Mouse (Mus musculus): Measurements from ENCODE around the gene Cbx1. TPM values are rescaled to one million over a fixed set of nuclear protein-coding genes. Genes with fewer than 3 reads are reported as not detected.
"Not testable (repeated sequence)": the region's sequence is repeated elsewhere in the genome, so short reads cannot be mapped to it uniquely, and the experiment has no call there.

Cbx1 gene
- polyA plus RNA-seq, 1 experiment from 2014 or later: 200 TPM

DNA sequence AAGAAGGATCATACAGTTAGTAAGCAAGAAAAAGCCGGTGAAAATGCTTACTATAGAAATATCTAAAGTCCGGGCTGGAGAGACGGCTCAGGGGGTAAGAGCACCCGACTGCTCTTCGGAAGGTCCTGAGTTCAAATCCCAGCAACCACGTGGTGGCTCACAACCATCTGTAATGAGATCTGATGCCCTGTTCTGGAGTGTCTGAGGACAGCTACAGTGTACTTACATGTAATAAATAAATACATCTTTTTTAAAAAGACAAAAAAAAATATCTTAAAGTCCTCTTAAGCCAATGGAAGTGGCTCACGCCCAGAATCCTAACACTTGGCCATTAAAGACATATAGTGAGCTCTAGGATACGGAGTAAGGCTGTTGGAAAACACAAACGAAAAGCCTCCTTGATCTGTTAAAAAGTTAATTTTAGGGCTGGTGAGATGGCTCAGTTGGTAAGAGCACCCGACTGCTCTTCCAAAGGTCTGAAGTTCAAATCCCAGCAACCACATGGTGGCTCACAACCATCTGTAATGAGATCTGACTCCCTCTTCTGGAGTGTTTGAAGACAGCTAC is 10.8 kb upstream of the Cbx1 start:
- H3K27me3 ChIP-seq (ENCODE audit: low read depth, poor library complexity, severe bottlenecking); H3K9me3 ChIP-seq (replicated peaks); DNase-seq (ENCODE audit: low spot score): not testable (repeated sequence)
- peak overlapping the region; percentile 82 for H3K27ac ChIP-seq
- peaks cover 10% of the 10 kb centered on the region for H3K36me3 ChIP-seq
- WGBS: 68% methylated on average over 10 of the region's 10 CpGs
- peaks cover 26% of the 10 kb centered on the region for H3K4me1 ChIP-seq
- H3K4me3 ChIP-seq: peak overlapping the region; percentile 76

DNA sequence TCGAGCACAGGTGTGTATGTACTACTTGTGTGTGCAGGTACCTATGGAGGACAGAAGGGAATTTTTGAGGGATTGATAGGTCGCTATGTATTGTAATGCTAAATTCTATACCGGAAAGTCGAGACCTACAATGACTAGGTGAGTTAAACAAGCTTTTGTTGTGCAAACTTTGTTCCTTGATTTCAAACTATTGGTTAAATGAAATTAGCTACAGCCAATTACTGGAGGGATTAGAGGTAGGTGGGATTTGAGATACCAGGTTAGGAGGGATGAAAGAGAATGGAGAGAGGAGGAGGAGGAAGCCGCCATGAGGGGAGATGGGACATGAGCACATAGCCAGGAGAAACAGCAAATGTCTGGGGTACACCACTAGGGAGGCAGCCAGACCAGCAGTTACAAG is 8.6 kb upstream of the Cbx1 start:
- H3K9me3 ChIP-seq (replicated peaks): no peaks in the 10 kb centered on the region
- no peak for DNase-seq (ENCODE audit: low spot score)
- no peaks in the 10 kb centered on the region for H3K36me3 ChIP-seq
- WGBS: 68% methylated on average over 5 of the region's 5 CpGs
- H3K27me3 ChIP-seq (ENCODE audit: low read depth, poor library complexity, severe bottlenecking): no peaks in the 10 kb centered on the region
- no peak overlapping the region for H3K4me3 ChIP-seq
- no peak overlapping the region for H3K27ac ChIP-seq
- peaks cover 15% of the 10 kb centered on the region for H3K4me1 ChIP-seq

DNA sequence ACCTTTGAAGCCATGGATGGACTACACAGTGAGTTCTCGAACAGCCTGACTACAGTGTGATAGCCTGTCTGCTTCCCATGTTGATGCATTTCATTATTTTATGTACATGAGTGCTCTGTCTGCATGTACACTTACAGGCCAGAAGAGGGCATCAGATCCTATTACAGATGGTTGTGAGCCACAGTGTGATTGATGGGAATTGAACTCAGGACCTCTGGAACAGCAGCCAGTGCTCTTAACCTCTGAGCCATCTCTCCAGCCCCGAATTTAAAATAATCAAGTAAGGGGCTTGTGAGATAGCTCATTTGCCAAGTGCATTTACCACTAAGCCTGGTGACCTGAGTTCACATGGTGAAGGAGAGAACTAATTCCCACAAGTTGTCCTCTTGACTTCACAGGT is 7.5 kb upstream of the Cbx1 start:
- no peak for DNase-seq (ENCODE audit: low spot score)
- 81% methylated on average over 2 of the region's 2 CpGs for WGBS
- H3K4me1 ChIP-seq: peaks cover 14% of the 10 kb centered on the region
- H3K4me3 ChIP-seq: no peak overlapping the region
- no peaks in the 10 kb centered on the region for H3K36me3 ChIP-seq
- H3K27me3 ChIP-seq (ENCODE audit: low read depth, poor library complexity, severe bottlenecking): no peaks in the 10 kb centered on the region
- H3K27ac ChIP-seq: no peak overlapping the region
- H3K9me3 ChIP-seq (replicated peaks): no peaks in the 10 kb centered on the region

GRCm38 (mm10) chr11:96784847-96785246 is 4.1 kb upstream of the Cbx1 start:
- peaks cover 14% of the 10 kb centered on the region for H3K4me1 ChIP-seq
- not testable (repeated sequence) for H3K27me3 ChIP-seq (ENCODE audit: low read depth, poor library complexity, severe bottlenecking); H3K36me3 ChIP-seq; H3K4me3 ChIP-seq; H3K9me3 ChIP-seq (replicated peaks); H3K27ac ChIP-seq
- peak; percentile 88 for DNase-seq (ENCODE audit: low spot score)
- 18% methylated on average over 7 of the region's 7 CpGs for WGBS

DNA sequence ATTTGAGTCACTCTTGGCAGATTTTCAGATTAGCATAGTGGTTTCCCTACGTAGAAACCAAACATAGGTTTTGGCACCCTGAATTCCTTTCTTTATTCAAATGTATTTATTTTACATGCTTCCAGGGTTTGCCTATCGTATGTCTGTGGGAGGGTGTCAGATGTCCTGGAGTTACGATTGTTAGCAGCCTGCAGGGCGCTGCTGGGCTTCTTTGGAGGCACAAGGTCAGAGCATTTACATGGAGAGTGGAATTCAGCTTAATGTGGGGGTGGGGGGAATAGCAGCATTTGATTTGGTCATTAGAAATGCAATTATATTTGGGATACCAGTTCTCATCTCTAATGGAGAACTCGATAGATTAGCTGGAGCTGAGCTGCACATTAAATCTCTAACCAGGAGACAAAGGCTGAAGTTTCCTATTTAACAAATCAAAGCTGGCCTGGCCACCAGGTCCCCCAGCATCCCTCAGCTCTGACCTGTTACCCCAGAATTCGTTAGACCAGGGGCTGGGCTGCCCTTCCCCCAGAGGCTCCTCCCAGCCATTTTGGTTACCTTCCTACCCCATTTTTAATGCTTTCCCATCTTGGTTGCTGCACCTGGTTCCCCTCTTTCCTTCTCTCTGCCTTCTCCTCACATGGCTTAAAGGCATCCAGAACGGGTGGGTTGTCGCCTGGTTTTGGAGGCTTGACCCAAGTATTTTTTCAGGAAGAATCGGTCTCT is 2.0 kb upstream of the Cbx1 start:
- DNase-seq (ENCODE audit: low spot score): no peak
- peaks cover 27% of the 10 kb centered on the region for H3K4me1 ChIP-seq
- 36% methylated on average over 9 of the region's 9 CpGs for whole genome bisulfite sequencing
- peaks cover 14% of the 10 kb centered on the region for H3K36me3 ChIP-seq
- no peaks in the 10 kb centered on the region for H3K27me3 ChIP-seq (ENCODE audit: low read depth, poor library complexity, severe bottlenecking)
- H3K4me3 ChIP-seq: no peak overlapping the region
- H3K9me3 ChIP-seq (replicated peaks): no peaks in the 10 kb centered on the region
- no peak overlapping the region for H3K27ac ChIP-seq

GRCm38 (mm10) chr11:96789990-96790389 is 1.1 kb downstream of the Cbx1 start:
- DNase-seq (ENCODE audit: low spot score): no peak
- H3K27ac ChIP-seq: peak overlapping the region; percentile 99
- no peaks in the 10 kb centered on the region for H3K27me3 ChIP-seq (ENCODE audit: low read depth, poor library complexity, severe bottlenecking)
- 13% methylated on average over 5 of the region's 5 CpGs for WGBS
- peaks cover 38% of the 10 kb centered on the region for H3K36me3 ChIP-seq
- H3K4me1 ChIP-seq: peaks cover 34% of the 10 kb centered on the region
- H3K9me3 ChIP-seq (replicated peaks): no peaks in the 10 kb centered on the region
- peak overlapping the region; percentile 93 for H3K4me3 ChIP-seq

GRCm38 (mm10) chr11:96790681-96791080 is 1.8 kb downstream of the Cbx1 start:
- H3K27ac ChIP-seq: no peak overlapping the region

DNA sequence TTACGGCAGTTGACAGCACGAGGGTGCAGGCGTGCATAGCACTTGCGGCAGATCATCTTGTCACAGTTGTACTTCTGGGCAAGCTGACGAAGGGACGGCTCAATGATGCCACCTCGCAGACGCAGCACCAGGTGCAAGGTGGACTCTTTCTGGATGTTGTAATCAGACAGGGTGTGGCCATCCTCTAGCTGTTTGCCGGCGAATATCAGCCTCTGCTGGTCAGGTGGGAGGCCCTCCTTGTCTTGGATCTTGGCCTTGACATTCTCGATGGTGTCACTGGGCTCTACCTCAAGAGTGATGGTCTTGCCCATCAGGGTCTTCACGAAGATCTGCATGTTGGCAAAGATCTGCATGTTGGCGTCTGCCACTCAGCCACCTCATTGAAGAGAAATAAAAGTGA is 6.6 kb downstream of the Cbx1 start:
- H3K36me3 ChIP-seq: peaks cover 90% of the 10 kb centered on the region
- WGBS: 96% methylated on average over 13 of the region's 13 CpGs

More at GRCm38 (mm10) chr11:96790681-96791080, 1.8 kb downstream of the Cbx1 start:
- no peak for DNase-seq (ENCODE audit: low spot score)
- WGBS: 21% methylated on average over 1 of the region's 1 CpGs
- peaks cover 34% of the 10 kb centered on the region for H3K4me1 ChIP-seq
- H3K4me3 ChIP-seq: peak overlapping the region; percentile 93
- no peaks in the 10 kb centered on the region for H3K27me3 ChIP-seq (ENCODE audit: low read depth, poor library complexity, severe bottlenecking)
- peaks cover 45% of the 10 kb centered on the region for H3K36me3 ChIP-seq
- no peaks in the 10 kb centered on the region for H3K9me3 ChIP-seq (replicated peaks)

DNA sequence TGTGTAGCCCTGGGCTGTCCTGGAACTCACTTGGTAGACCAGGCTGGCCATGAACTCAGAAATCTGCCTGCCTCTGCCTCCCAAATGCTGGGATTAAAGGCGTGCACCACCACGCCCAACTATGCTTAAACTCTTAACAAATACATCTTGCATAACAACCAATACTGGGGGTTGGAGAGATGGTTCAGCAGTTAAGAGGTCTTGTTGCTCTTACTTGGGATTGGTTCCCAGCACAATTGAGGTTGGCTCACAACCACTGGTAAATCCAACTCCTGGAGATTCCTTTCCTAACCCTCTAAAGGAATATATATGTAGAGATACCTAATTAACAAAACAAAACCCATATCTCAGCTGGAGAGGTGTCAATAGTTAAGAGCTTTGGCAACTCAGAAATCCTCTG is 7.2 kb downstream of the Cbx1 start:
- H3K36me3 ChIP-seq: peaks cover 90% of the 10 kb centered on the region

More for the DNA sequence above, 6.6 kb downstream of the Cbx1 start:
- H3K9me3 ChIP-seq (replicated peaks): no peaks in the 10 kb centered on the region
- peaks cover 14% of the 10 kb centered on the region for H3K4me1 ChIP-seq
- H3K27ac ChIP-seq: no peak overlapping the region
- H3K27me3 ChIP-seq (ENCODE audit: low read depth, poor library complexity, severe bottlenecking): no peaks in the 10 kb centered on the region
- H3K4me3 ChIP-seq: no peak overlapping the region
- no peak for DNase-seq (ENCODE audit: low spot score)

DNA sequence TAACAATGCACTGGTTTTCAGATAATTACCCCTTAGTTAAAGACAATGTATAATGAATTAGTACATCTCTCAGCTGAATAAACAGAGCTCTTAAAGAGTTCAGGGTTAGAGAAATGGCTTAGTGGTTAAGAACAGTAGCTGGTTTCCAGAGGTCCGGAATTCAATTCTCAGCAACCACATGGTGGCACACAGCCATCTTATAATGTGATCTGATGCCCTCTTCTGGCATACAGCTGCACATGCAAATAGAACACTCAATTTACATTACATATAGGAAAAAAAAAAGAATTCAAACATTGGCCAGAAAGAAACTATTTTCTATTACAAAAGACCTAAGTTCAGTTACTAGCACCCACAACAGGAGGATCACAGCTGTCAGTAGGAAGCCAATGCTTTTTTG is 7.7 kb downstream of the Cbx1 start:
- no peak overlapping the region for H3K4me3 ChIP-seq
- H3K27me3 ChIP-seq (ENCODE audit: low read depth, poor library complexity, severe bottlenecking): no peaks in the 10 kb centered on the region
- 90% methylated on average over 1 of the region's 1 CpGs for WGBS
- DNase-seq (ENCODE audit: low spot score): no peak
- H3K27ac ChIP-seq: no peak overlapping the region
- H3K4me1 ChIP-seq: peaks cover 7% of the 10 kb centered on the region; the same call in 1 of the 2 replicates
- H3K36me3 ChIP-seq: peaks cover 90% of the 10 kb centered on the region
- H3K9me3 ChIP-seq (replicated peaks): no peaks in the 10 kb centered on the region

More for the DNA sequence above, 7.2 kb downstream of the Cbx1 start:
- no peaks in the 10 kb centered on the region for H3K9me3 ChIP-seq (replicated peaks)
- WGBS: 100% methylated on average over 2 of the region's 2 CpGs
- peaks cover 8% of the 10 kb centered on the region for H3K4me1 ChIP-seq
- H3K4me3 ChIP-seq: no peak overlapping the region
- H3K27ac ChIP-seq: no peak overlapping the region
- H3K27me3 ChIP-seq (ENCODE audit: low read depth, poor library complexity, severe bottlenecking): no peaks in the 10 kb centered on the region
- no peak for DNase-seq (ENCODE audit: low spot score)

DNA sequence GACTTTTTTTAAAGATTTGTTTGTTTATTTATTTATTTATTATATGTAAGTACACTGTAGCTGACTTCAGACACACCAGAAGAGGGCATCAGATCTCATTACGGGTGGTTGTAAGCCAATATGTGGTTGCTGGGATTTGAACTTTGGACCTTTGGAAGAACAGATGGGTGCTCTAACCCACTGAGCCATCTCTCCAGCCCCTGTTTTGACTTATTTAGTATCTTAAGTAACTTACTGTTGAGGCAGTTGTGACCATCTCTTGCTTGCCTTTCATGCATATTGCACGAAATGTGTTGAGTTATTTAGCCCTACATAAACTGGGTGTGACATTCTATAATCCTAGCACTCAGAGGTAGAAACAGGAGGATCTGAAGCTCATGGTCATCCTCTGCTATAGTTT is 10.6 kb downstream of the Cbx1 start:
- Histone ChIP-seq H3K27ac (no peak overlapping the region), H3K27me3 (ENCODE audit: low read depth, poor library complexity, severe bottlenecking) (no peaks in the 10 kb centered on the region), H3K36me3 (peaks cover 96% of the 10 kb centered on the region), H3K9me3 (replicated peaks) (no peaks in the 10 kb centered on the region), H3K4me1 (no peaks in the 10 kb centered on the region), H3K4me3 (no peak overlapping the region)
- DNase-seq (ENCODE audit: low spot score): no peak
- WGBS: 88% methylated on average over 2 of the region's 2 CpGs

GRCm38 (mm10) chr11:96805606-96806005 is 16.7 kb downstream of the Cbx1 start:
- no peak overlapping the region for H3K4me3 ChIP-seq
- DNase-seq (ENCODE audit: low spot score): no peak
- no peaks in the 10 kb centered on the region for H3K4me1 ChIP-seq
- WGBS: 97% methylated on average over 5 of the region's 5 CpGs
- H3K27me3 ChIP-seq (ENCODE audit: low read depth, poor library complexity, severe bottlenecking): no peaks in the 10 kb centered on the region
- H3K36me3 ChIP-seq: peaks cover 99% of the 10 kb centered on the region
- no peaks in the 10 kb centered on the region for H3K9me3 ChIP-seq (replicated peaks)
- H3K27ac ChIP-seq: no peak overlapping the region

DNA sequence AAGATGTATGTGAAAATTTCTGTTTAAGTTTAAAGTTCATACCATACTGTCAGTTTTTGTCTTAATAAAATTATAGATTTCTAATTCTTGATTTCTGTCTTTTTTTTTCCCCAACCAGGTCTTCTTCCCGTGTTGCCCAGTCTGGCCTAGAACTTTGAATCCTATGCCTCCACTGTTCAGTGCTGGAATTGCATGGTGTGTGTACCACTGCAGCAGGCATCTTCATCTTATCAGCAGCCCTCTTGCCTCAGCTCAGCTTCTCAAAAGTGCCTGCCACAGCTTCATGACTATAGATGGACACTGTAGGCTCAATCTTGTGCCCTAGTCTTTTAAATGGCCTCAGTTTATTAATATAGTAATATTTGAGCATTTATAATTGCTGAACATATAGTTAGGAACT is 19.1 kb downstream of the Cbx1 start:
- Histone ChIP-seq H3K4me1 (no peaks in the 10 kb centered on the region), H3K9me3 (replicated peaks) (no peaks in the 10 kb centered on the region), H3K36me3 (peaks cover 100% of the 10 kb centered on the region), H3K27me3 (ENCODE audit: low read depth, poor library complexity, severe bottlenecking) (no peaks in the 10 kb centered on the region), H3K27ac (no peak overlapping the region), H3K4me3 (no peak overlapping the region)
- DNase-seq (ENCODE audit: low spot score): no peak
- 85% methylated on average over 1 of the region's 1 CpGs for WGBS
